Mouse (Mus musculus) left cerebral cortex, adult 11 months (tissue): ENCODE measurements at regions not wholly inside any gene's neighbourhood (a gene's known extent, or its start where the extent isn't known, plus 50 kb on each side); places are given as distances from the start of the nearest gene placed in this dataset.

ENCODE experiments used
- DNase-seq: peaks from one replicate; pipeline ENCODE4 v3.0.0; 2022; ENCODE audit warnings: low spot score

GRCm38 (mm10) chr17:72993134-72993533, 75.0 kb downstream of the Lbh start:
- DNase-seq, result no peak

GRCm38 (mm10) chr17:72993626-72994025, 75.5 kb downstream of the Lbh start:
- no peak for DNase-seq

GRCm38 (mm10) chr17:72996539-72996938, 78.4 kb downstream of the Lbh start:
- no peak for DNase-seq

DNA sequence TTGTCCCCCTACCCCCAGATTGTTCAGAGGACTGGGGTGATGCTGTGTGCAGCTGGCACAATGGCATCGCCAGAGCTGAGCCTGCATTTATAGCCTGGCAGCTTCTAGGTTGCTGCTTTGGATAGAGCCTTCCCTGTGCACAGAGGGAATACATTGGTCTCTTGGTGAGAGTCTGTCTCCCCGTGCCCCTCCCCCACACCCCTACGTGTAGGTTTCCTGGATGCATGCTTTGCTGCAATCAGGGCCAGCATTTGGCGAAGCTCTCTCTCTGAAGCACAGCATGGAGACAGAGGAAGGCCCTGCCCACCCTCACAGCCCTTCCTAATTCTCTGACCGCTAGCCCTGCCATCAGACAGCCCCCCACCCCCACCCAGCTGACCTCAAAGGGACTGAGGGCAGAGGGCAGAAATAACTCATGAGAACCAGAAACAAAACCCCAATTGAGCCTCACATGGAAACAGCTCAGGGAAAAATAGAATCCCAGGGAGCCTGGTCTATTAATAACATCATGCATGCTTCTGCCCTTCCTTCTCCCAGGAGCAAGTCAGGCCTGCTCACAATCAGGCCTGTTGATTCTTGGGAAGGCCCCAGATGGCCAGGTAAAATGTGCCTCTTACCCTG, 79.3 kb downstream of the Lbh start:
- no peak for DNase-seq

GRCm38 (mm10) chr17:73005100-73005499, 87.0 kb downstream of the Lbh start:
- no peak for DNase-seq

DNA sequence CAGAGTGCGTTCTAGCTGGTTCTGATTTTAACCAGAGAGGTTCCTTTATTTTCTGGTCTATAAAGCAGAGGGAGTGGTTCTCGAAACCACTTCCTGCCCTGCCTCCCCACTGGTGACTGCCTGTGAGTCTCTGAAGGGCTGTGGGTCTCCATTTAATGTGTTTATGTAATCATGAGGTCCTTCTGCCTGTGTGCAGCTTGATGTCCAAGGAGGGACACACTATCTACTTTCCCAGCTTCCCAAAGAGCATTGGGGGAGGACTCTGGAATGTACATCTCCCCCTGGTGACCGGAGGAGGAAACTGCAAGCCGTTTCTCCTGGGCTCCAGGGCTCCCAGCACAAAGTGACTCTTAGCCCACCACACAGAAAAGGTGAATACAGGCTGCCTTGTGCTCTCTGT, 90.8 kb downstream of the Lbh start:
- DNase-seq, result no peak

DNA sequence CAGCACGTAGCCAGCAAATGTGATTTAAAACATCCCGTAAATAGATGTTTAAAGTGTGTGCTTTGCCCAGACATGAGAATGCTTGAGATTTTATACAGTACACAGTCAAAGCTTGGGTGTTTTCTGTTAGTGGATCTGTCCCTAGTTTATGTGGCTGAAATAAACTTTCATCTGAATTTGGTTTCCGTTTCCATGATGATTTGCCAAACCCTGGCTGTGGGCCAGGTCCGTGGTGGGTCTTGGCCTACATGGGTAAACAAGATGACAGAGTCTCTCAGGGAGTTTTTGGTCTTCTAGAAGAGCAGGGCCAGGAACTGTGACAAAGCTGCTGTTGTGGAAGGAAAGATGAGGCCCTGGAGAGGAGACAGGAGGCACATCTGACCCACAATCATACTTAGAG, 91.9 kb downstream of the Lbh start:
- no peak for DNase-seq

DNA sequence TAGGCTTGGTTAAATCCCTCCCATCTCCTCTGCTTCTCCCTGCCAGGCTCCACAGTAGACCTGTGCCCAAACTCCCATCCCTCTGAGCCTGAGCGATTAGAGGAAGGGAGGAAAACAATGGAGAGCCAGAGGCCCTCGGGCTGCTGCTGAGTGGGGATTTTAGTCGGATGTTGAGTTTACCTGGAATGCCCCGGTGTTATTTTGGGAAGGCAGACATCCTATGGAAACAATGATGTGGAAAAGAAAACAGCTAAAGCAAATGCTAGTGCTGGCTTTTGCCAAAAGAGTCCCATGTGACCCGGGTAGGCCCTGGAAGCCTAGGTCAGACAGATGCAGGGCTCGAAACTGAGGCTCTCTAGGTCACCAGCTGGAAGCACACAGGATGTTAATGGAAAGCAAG, 94.3 kb downstream of the Lbh start:
- no peak for DNase-seq

- DNase-seq, result no peak
Measured at GRCm38 (mm10) chr17:73012954-73013353, 94.8 kb upstream of the Lclat1 start.

- DNase-seq, result no peak
Measured at GRCm38 (mm10) chr17:73014090-73014853, 93.5 kb upstream of the Lclat1 start.

GRCm38 (mm10) chr17:73017173-73017572, 90.6 kb upstream of the Lclat1 start:
- no peak for DNase-seq

- DNase-seq, result no peak
Measured at GRCm38 (mm10) chr17:73022630-73023051, 85.1 kb upstream of the Lclat1 start.

- DNase-seq, result no peak
Measured at GRCm38 (mm10) chr17:73023362-73024107, 84.2 kb upstream of the Lclat1 start.

DNA sequence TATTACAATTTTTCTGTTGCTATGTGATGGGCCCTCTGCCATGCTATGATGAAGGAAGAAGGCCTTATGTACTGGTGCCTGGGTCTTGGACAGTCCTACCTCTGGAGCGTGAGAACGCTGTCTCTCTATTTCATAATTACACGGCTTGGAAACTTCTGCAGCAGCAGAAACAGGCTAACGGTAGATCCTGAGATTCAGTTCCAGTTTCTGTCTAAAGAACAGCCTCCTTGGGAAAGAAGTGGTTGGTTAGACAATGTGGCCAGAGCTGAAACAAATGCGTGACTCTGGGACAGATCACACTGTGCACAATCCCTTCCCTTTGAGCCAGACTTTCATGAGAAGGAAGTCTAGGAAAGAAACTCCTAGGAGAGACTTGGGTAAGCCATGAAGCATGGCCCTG, 80.7 kb upstream of the Lclat1 start:
- no peak for DNase-seq

- no peak for DNase-seq
Measured at GRCm38 (mm10) chr17:73031796-73032195, 76.0 kb upstream of the Lclat1 start.

GRCm38 (mm10) chr17:73032326-73032725, 75.5 kb upstream of the Lclat1 start:
- no peak for DNase-seq

DNA sequence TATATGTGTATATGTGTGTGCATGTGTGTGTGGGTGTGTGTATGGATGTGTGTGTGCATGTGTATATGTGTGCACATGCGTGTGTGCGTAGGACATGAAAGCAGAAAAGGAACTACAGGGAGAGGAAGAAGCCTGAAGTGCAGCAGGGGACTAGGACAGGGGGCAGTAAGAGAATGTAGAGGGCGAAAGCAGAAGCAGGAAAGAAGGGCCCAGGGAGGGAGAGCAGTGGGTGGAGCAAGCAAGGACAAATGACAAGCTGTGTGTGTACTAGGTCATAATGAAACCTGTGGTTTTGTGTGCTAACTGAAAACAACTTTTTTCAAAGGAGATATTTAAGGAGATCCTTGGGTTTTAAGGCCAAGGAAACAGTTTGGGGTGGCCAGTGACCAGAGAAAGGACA, 73.4 kb upstream of the Lclat1 start:
- DNase-seq, result no peak

DNA sequence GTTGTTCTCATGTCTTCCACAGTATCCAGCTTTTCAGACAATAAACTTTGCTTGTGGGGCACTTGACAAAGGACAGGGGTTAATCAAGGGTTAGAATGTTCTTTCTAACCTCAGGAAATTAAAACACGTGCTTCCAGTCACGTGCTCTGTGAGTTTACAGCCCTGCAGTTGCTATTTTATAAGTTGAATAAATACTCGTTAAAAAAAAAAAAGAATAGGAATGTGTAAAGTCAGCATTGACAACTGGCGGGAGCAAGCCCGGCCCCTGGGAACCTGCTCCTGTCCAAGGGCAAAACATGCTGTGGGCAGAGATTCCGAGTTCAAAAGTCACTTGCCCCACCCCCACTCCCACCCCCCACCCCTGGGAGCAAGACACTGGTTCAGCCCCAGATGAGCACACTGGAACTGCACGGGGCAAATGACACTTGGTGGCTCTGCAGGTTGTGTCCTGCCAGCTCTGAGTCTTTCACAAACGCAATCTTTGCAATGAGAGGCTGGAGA, 72.8 kb upstream of the Lclat1 start:
- DNase-seq, result no peak

- no peak for DNase-seq
Measured at GRCm38 (mm10) chr17:73036845-73037244, 70.9 kb upstream of the Lclat1 start.

DNA sequence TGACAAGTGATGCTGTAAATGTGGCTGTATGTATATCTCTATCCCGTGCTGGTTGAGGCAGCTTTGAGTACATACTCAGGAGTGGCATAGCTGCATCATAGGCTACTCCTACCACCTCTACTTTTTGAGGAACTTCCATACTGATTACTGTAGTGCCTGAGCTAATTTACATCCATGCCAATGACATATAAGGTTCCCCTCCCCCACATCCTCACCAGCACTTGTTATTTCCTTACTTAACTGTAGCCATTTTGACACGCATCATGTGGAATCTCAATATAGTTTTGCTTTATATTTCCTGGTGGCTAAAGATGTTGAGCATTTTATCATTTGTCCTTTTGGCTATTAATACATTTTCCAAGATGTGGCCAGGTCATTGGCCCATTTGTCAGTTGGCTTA, 69.2 kb upstream of the Lclat1 start:
- DNase-seq, result no peak

DNA sequence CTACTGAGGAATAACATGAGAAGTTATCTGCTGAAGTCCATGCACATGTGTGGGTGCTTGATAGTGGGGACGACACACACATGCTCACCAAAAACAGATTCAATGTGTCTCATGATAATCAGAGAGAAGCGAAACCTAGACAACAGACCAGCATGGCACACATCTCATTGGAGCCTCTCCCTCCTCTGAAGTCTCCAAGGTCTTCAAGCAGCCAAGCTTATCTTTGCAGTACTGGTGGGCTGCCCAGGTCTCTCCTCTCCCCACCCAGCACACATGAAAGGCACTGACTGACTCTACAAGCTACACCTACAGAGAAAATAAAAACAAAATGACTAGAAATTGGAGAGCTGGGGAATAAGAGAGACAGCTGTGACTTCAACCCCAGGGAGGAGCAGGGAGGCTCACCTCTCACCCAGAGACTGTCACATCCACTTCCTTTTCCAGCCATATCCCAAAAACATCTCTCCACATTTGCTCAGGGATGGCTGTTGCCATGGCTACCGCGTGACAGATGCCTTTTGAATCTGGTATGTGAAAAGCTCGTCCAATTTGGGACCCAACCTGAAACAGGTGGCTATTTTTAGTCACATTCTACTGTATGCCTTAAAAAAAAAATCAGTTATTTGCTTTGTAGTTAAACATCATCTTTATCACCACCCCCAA, 62.7 kb upstream of the Lclat1 start:
- peak; percentile 23 for DNase-seq

- no peak for DNase-seq
Measured at GRCm38 (mm10) chr17:73046985-73047384, 60.8 kb upstream of the Lclat1 start.
